Mouse (Mus musculus) cortical plate, adult 2 months (tissue): Measurements from ENCODE around the gene Enpp6.

Experiments used
- CTCF ChIP-seq: fragments of 200-500 bp; IDR thresholded peaks from 2 replicates; pipeline ENCODE4 v1.5.1; 2011; ENCODE audit warnings: mild to moderate bottlenecking, control low read depth, low read length; ENCODE audit not compliant: insufficient read depth; ENCODE audit errors: extremely low read depth
- POLR2A ChIP-seq: fragments of 200-500 bp; IDR thresholded peaks from 2 replicates; pipeline ENCODE4 v1.6.1; 2011; ENCODE audit warnings: mild to moderate bottlenecking, low read length, control low read depth; ENCODE audit not compliant: insufficient read depth; ENCODE audit errors: extremely low read depth

DNA sequence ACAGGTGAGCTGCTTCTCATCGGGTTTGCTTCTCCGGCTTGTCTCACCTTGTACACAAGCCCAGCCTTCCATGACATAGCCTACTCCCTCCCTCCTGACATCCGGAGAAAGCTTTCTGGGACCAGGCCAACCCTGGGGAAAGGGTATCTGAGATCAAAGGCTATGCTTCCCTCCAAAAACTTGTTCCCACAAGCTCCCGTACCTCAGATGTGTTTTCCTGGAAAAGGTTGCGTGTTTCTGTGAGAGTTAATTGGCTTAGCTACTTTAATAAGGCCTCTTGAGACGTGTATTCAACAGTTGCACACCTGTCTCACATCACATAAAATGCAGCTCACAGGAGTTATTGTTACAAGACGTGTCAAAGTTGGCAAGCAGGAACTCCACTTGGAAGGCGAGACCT lies 49.8 kb downstream of the Enpp6 start:
- no peak for TF ChIP-seq CTCF
- no peak for TF ChIP-seq POLR2A
